Mouse (Mus musculus): Measurements from ENCODE around the gene Sh2d6. TPM values are rescaled to one million over a fixed set of nuclear protein-coding genes. Genes with fewer than 3 reads are reported as not detected.
A peak's percentile ranks its signal among the peaks of the same experiment; 100 is the strongest.

Sh2d6 gene
- polyA plus RNA-seq, 1 experiment from 2014 or later = 0.15 TPM

DNA sequence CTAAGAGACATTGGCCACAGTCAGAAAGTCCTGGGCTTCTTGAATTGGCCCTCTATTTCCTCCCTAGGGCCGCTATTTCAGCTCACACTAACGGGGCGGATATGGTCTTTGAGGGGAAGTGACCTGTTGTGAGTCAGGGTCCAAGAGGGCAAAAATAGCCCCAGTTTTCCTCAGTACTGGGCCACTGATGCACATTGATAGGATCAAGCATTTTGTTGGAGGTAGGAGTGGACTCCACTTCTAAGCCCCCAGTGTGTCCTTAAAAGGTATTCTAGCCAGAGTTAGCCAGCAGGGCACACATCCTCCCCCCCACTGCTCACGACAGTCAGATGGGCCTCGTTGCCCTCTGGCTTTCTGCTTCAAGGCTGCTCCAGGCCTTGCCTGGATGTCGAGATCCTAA is 28.5 kb upstream of the Sh2d6 start:
- no peak for ATAC-seq (ENCODE audit: low FRiP score, low read depth)
- Histone ChIP-seq H3K4me2 (replicated peaks) (peak overlapping the region; percentile 9; the same call in 1 of the 2 replicates), H3K36me3 (no peaks in the 10 kb centered on the region), H3K27me3 (no peaks in the 10 kb centered on the region), H3K4me1 (peaks cover 34% of the 10 kb centered on the region), H3K4me3 (no peak overlapping the region), H3K9ac (no peak overlapping the region), H3K27ac (no peak overlapping the region), H3K9me3 (no peaks in the 10 kb centered on the region)
- WGBS = 60% methylated on average over 6 of the region's 6 CpGs

DNA sequence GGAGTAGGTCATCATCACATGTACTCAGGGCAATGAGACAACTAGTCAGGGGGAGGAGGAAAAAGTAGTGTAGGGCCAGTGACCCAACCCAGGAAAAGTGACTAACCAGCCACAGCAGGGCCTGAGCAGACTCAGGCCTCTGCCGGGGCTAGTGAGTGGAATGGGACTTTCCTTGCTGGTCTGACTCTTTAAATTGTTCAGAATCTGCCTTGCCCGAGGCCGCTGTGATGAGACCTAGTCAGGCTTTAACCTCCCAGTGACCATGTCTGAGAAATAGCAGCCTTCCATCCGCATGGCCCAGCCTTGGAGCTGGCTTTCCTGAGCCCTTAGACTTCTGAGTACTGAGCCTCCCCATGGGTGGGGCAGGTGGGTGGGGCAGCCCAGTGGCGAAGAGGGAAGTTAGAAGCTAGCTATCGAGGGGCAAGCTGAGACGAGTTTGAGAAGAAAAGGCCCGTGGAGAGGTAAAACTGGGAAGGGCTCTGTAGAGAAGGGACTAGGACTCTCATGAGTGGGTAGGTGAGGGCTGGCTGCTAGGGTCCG is 27.6 kb upstream of the Sh2d6 start:
- Histone ChIP-seq H3K27ac (0 out of 2 replicates have a peak overlapping the region, but pooled peaks have one; percentile 10), H3K9me3 (no peaks in the 10 kb centered on the region)
- WGBS = 67% methylated on average over 9 of the region's 9 CpGs

DNA sequence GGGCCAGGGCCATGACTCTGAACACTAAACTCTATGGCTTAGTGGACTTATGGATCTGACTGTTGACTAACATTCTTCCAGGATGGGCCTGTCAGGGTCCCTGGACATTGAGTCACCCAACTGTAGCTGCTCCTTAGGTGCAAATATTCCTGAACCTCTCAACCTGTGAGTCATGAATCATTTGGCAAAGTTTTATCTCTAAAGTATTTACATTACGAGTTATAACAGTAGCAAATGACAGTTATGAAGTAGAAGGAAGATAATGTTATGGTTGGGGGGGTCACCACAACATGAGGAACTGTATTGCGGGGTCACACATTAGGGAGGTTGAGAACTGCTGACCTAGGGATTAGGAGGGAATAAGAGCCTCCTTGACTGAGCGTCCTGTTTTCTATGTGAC is 26.4 kb upstream of the Sh2d6 start:
- H3K9ac ChIP-seq = no peak overlapping the region
- no peaks in the 10 kb centered on the region for H3K36me3 ChIP-seq
- H3K9me3 ChIP-seq = no peaks in the 10 kb centered on the region
- no peaks in the 10 kb centered on the region for H3K27me3 ChIP-seq
- peaks cover 44% of the 10 kb centered on the region for H3K4me1 ChIP-seq
- no peak overlapping the region for H3K4me3 ChIP-seq
- WGBS = 84% methylated on average over 3 of the region's 3 CpGs
- ATAC-seq (ENCODE audit: low FRiP score, low read depth) = no peak
- no peak overlapping the region for H3K4me2 ChIP-seq (replicated peaks)
- H3K27ac ChIP-seq = no peak overlapping the region

More for the DNA sequence above, 27.6 kb upstream of the Sh2d6 start:
- ATAC-seq (ENCODE audit: low FRiP score, low read depth) = no peak
- Histone ChIP-seq H3K4me3 (no peak overlapping the region), H3K4me1 (peaks cover 43% of the 10 kb centered on the region), H3K4me2 (replicated peaks) (peak overlapping the region; percentile 9; the same call in 1 of the 2 replicates), H3K27me3 (no peaks in the 10 kb centered on the region), H3K36me3 (no peaks in the 10 kb centered on the region), H3K9ac (0 out of 2 replicates have a peak overlapping the region, but pooled peaks have one; percentile 8)

DNA sequence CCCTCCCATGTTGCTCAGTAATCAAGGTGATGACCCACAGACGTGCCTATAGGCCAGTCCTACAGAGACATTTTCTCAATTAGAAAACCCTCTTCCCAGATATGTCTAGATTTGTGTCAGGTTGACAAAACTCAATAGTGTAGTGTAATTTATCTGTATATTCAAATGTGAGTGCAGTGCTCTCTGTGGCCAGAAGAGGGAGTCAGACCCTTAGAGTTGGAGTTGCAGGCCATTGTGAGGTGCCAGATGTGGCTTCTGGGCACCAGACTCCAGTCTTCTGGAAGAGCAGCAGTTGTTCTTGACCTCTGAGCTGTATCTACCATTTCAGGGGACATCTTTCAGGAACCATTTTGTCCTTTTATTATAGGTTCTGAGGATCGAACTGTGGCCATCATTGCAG is 25.6 kb upstream of the Sh2d6 start:
- Histone ChIP-seq H3K4me3 (no peak overlapping the region), H3K4me1 (peaks cover 38% of the 10 kb centered on the region), H3K36me3 (no peaks in the 10 kb centered on the region), H3K9me3 (no peaks in the 10 kb centered on the region), H3K27me3 (no peaks in the 10 kb centered on the region), H3K27ac (no peak overlapping the region), H3K9ac (no peak overlapping the region), H3K4me2 (replicated peaks) (no peak overlapping the region)
- 94% methylated on average over 2 of the region's 2 CpGs for WGBS
- no peak for ATAC-seq (ENCODE audit: low FRiP score, low read depth)

DNA sequence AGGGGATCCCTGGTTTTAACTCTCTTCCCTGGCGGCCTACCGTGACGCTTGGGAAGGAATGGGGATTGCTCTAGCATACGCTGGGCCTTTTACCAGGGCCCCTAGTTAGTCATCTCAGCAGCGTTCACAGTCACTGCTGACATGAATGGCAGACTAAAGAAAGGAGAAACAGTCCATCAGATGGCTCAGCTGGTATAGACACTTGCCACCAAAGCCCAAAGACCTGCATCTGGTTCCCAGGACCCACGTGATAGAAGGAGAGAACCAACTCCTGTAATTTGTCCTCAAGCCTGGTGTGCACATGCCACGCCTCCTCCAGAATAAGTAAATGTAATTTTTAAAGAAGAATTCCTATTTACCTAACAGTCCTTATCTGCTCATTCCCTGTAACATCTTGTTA is 23.9 kb upstream of the Sh2d6 start:
- peaks cover 26% of the 10 kb centered on the region for H3K4me1 ChIP-seq
- no peak overlapping the region for H3K4me3 ChIP-seq
- H3K27me3 ChIP-seq = no peaks in the 10 kb centered on the region
- no peak overlapping the region for H3K9ac ChIP-seq
- H3K36me3 ChIP-seq = no peaks in the 10 kb centered on the region
- ATAC-seq (ENCODE audit: low FRiP score, low read depth) = no peak
- H3K4me2 ChIP-seq (replicated peaks) = no peak overlapping the region
- WGBS = 47% methylated on average over 7 of the region's 7 CpGs
- H3K27ac ChIP-seq = no peak overlapping the region; the same call in 1 of the 2 replicates
- H3K9me3 ChIP-seq = peaks cover 4% of the 10 kb centered on the region; the same call in 1 of the 2 replicates

DNA sequence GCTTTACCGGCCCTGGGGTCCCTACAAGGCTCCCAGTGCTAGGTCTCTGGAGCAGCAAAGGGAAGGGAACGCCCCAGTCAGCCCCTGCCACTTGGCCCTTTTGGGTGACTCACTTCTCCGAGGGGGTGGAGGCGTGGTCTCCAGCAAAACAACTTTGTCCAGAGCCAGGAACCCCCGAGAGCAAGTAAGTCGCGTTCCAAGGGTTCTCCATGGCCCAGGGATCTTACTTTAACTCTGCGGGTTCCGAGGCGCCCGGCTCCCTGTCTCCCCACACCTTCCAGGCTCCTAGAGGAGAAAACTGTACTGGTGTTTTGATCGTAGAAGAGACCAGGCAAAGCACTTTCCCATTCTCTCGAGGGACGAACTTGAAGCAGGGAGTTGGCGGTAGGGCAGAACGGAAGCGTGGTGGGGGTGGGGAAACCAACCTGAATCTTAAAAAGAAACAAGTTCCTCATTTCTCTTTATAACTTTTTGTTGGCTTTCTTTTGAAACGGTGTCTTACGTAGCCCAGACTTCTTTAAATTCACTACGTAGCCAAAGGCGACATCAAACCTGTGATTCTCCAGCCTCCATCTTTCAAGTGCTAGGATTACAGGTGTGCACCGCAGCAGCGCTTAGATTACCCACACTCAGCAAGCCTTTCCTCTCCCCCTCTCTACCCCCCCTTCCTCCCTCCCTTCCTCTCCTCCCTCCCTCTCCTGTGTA is 22.9 kb upstream of the Sh2d6 start, which contains the start of gene Capg:
Gene Capg, plus strand, starts transcription at position 109 of the 705 bp plus-strand sequence.
- Histone ChIP-seq H3K36me3 (no peaks in the 10 kb centered on the region), H3K27me3 (no peaks in the 10 kb centered on the region), H3K4me1 (peaks cover 26% of the 10 kb centered on the region), H3K27ac (peak within 1 kb of the TSS; percentile 64), H3K9ac (peak within 1 kb of the TSS; percentile 59), H3K4me3 (peak within 1 kb of the TSS; percentile 39), H3K4me2 (replicated peaks) (peak within 1 kb of the TSS; percentile 63), H3K9me3 (peaks cover 4% of the 10 kb centered on the region; the same call in 1 of the 2 replicates)
- peak; percentile 38 for ATAC-seq (ENCODE audit: low FRiP score, low read depth)
- WGBS = 5% methylated on average over 23 of the region's 23 CpGs

DNA sequence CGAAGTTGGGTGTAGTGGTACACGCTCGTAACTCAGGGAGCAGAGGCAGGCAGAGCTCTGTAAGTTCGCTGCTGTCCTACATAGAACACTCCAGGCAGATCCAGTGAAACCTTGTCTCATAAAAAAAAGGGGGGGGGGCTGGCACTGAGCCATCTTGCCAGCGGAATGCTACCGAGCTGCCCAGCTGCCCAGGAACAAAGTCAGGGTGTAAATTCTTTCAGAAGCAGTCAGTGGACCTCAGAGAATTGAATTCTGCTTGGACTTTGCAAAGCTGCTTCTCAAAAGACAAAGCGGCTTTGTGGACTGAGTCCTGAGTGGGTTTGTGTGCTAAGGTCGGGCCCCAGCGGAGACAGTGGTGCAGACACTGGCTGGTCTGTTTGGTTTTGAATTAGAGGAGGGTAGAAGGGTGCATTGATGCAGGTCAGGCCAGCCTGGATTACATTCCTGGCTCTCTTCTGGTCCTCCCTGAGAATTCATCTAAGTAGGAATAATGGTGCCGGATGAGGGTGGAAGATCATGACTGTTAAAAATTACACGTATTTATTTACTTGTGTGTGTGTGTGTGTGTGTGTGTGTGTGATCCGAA is 21.9 kb upstream of the Sh2d6 start:
- no peak overlapping the region for H3K4me2 ChIP-seq (replicated peaks)
- H3K4me1 ChIP-seq = peaks cover 28% of the 10 kb centered on the region
- H3K9ac ChIP-seq = no peak overlapping the region
- no peak overlapping the region for H3K4me3 ChIP-seq
- H3K27me3 ChIP-seq = no peaks in the 10 kb centered on the region
- peak overlapping the region; percentile 64; the same call in 1 of the 2 replicates for H3K27ac ChIP-seq
- 66% methylated on average over 12 of the region's 12 CpGs for WGBS
- H3K36me3 ChIP-seq = no peaks in the 10 kb centered on the region
- peaks cover 4% of the 10 kb centered on the region; the same call in 1 of the 2 replicates for H3K9me3 ChIP-seq
- no peak for ATAC-seq (ENCODE audit: low FRiP score, low read depth)

DNA sequence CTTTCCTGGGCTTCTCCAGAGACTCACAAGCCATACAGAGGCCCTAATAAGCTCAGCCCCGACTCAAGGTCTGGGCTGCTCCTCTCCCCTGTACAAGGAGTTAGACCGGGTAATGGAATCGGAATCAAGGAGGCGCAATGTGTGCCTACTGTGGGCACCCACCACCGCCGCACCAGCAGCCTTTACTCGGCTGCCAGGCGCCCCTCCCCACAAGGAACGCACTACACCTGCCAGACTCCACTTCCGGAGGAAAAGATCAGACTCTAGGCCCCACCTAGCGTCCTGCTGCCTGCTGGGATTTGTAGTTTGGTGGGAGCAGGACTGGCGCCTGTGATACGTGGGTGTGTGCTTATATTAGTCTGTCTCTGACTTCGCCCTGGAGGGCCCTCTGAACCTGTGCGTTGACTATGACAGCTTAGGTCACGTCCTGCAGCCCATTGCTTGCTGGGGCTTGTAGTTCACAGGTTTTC is 17.1 kb upstream of the Sh2d6 start:
- WGBS = 1% methylated on average over 16 of the region's 16 CpGs
- peak; percentile 91 for ATAC-seq (ENCODE audit: low FRiP score, low read depth)
- Histone ChIP-seq H3K27me3 (no peaks in the 10 kb centered on the region), H3K4me1 (peaks cover 28% of the 10 kb centered on the region), H3K4me3 (peak overlapping the region; percentile 55), H3K27ac (no peak overlapping the region), H3K9ac (peak overlapping the region; percentile 59), H3K9me3 (peaks cover 4% of the 10 kb centered on the region; the same call in 1 of the 2 replicates), H3K4me2 (replicated peaks) (peak overlapping the region; percentile 83), H3K36me3 (no peaks in the 10 kb centered on the region)

DNA sequence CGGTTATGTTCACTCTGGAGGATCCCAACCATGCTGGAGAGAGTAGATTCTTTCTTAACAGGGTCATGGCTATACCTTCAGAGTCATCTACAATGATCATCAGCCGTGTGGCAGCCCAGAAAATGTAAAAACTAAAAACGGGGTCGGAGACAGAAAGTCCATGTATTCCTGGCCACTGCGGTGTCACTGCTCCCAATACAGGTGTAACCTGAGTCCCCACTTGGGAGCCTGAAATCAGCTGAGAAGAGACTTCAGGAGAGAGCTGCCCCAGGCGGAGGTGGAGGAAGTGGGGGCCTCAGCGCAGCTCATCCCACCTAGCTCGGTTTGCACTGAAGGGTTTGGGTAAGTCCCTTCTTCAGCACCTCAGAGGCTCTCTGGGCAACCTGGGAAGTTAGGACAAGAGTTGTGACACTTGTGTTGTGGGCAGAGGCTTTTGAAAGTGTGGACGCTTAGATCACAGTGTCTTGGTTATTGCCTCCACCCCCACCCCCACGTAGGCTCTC is 16.5 kb upstream of the Sh2d6 start:
- peak overlapping the region; percentile 83 for H3K4me2 ChIP-seq (replicated peaks)
- peak overlapping the region; percentile 55 for H3K4me3 ChIP-seq
- H3K27ac ChIP-seq = no peak overlapping the region
- peaks cover 4% of the 10 kb centered on the region; the same call in 1 of the 2 replicates for H3K9me3 ChIP-seq
- 42% methylated on average over 10 of the region's 10 CpGs for WGBS
- H3K9ac ChIP-seq = peak overlapping the region; percentile 59
- no peaks in the 10 kb centered on the region for H3K27me3 ChIP-seq
- H3K36me3 ChIP-seq = no peaks in the 10 kb centered on the region
- no peak for ATAC-seq (ENCODE audit: low FRiP score, low read depth)
- H3K4me1 ChIP-seq = peaks cover 28% of the 10 kb centered on the region

DNA sequence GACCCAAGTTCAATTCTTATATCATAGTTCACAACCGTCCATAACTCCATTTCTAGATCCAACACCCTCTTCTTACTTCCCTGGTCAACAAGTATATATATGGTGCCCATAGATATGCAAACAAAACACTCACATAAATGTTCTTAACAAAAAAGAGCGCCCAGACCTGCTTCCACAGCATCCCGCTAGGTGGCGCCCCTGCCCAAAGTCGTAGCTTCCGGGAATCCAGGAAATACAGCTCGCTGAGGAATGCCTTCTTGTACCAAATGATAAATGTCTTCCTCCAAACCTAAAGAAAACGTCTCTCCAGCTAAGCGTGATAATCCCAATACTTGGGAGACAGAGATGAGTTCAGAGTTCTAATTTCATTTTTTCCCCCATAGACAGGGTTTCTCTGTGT is 13.7 kb upstream of the Sh2d6 start:
- no peak overlapping the region for H3K27ac ChIP-seq
- ATAC-seq (ENCODE audit: low FRiP score, low read depth) = no peak
- H3K4me1 ChIP-seq = peaks cover 35% of the 10 kb centered on the region
- H3K9ac ChIP-seq = no peak overlapping the region
- H3K36me3 ChIP-seq = no peaks in the 10 kb centered on the region
- H3K4me3 ChIP-seq = no peak overlapping the region
- H3K4me2 ChIP-seq (replicated peaks) = peak overlapping the region; percentile 48
- no peaks in the 10 kb centered on the region for H3K27me3 ChIP-seq
- WGBS = 8% methylated on average over 9 of the region's 9 CpGs
- no peaks in the 10 kb centered on the region for H3K9me3 ChIP-seq

DNA sequence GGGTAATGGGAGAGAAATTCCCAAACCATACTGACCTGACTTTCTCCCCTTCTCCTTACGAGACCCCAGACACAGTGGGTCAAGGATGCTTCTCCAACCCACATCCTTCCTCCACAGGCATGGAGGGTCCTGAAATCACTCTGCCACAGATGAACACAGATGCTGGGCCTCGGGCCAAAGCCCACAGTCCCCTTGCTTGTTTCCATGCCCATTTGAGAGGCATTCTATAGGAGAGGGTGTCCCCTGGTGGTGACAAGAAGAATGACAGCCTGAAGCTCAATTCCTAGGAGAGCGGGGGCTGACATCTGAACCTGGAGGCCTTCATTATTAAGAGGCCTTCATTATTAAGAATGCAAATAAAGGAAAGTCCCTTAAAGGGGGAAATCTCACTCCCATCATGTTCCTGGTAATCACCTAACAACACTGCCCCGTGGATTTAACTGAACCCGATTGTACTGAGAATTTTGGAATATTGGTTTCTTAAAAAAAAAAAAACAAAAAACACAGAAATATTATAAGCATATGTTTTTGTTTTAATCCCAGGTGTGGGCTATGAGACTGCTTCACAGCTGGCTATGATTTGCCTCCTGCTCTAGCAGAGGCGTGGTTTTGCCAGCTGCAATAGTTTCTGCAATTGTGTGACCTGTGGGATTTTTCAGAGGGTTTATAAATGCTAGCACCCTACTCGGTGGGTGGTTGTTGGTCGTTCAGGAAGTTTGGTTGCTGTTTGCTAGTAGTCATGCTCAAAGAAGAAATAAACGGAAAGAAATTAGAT is 12.7 kb upstream of the Sh2d6 start:
- no peaks in the 10 kb centered on the region for H3K9me3 ChIP-seq
- 17% methylated on average over 9 of the region's 9 CpGs for WGBS
- 0 out of 2 replicates have a peak overlapping the region, but pooled peaks have one; percentile 7 for H3K4me2 ChIP-seq (replicated peaks)
- H3K9ac ChIP-seq = no peak overlapping the region
- no peaks in the 10 kb centered on the region for H3K27me3 ChIP-seq
- H3K27ac ChIP-seq = peak overlapping the region; percentile 52; the same call in 1 of the 2 replicates
- ATAC-seq (ENCODE audit: low FRiP score, low read depth) = peak; percentile 69
- H3K4me1 ChIP-seq = peaks cover 35% of the 10 kb centered on the region
- no peak overlapping the region for H3K4me3 ChIP-seq
- H3K36me3 ChIP-seq = no peaks in the 10 kb centered on the region

Measured in limb, embryonic 13.5 days (tissue).